Mouse (Mus musculus): ENCODE data around the gene Tspyl2. TPM values are rescaled to one million over a fixed set of nuclear protein-coding genes. Genes with fewer than 3 reads are reported as not detected.
"Not testable (repeated sequence)": the region's sequence is repeated elsewhere in the genome, so short reads cannot be mapped to it uniquely, and the experiment has no call there.

Gene Tspyl2
- total RNA-seq, 1 experiment, result 28.7 TPM

- peaks cover 2% of the 10 kb centered on the region; the same call in 1 of the 2 replicates for H3K36me3 ChIP-seq (ENCODE audit: control insufficient read depth, insufficient read depth, low read length, poor library complexity, severe bottlenecking)
- no peaks in the 10 kb centered on the region for H3K9me3 ChIP-seq (ENCODE audit: control insufficient read depth, insufficient read depth, low read depth, low read length)
- H3K27ac ChIP-seq (ENCODE audit: insufficient read depth, low read depth, low read length, poor library complexity, severe bottlenecking), result no peak overlapping the region
- no peaks in the 10 kb centered on the region for H3K4me1 ChIP-seq (ENCODE audit: control insufficient read depth in 2 of 2, insufficient read depth in 2 of 2, low read length in 2 of 2, poor library complexity in 1 of 2)
- no peak for DNase-seq (ENCODE audit: low read depth, low spot score)
- TF ChIP-seq HCFC1 (IDR thresholded peaks at IDR 0.05; ENCODE audit: borderline replicate concordance, insufficient read depth, low read length), result no peak
- no peak for TF ChIP-seq ZNF384 (IDR thresholded peaks at IDR 0.05; ENCODE audit: low read depth, low read length)
- no peak for TF ChIP-seq MAFK (IDR thresholded peaks at IDR 0.05; ENCODE audit: insufficient read depth, low read depth, low read length)
- TF ChIP-seq ZC3H11A (IDR thresholded peaks at IDR 0.05; ENCODE audit: borderline replicate concordance, low read depth, low read length), result no peak
- TF ChIP-seq CHD2 (IDR thresholded peaks at IDR 0.05; ENCODE audit: low read depth, low read length), result no peak
- in situ Hi-C loops (cut with MboI; ENCODE audit: low sequenced_read_pairs in 2 of 2, unreplicated experiment in 2 of 2), result no loop called here
- H3K9ac ChIP-seq (ENCODE audit: insufficient read depth, low read depth, low read length, poor library complexity, severe bottlenecking), result no peak overlapping the region
- H3K4me3 ChIP-seq (ENCODE audit: insufficient read depth in 1 of 2, low read depth in 1 of 2, low read length in 2 of 2, poor library complexity in 1 of 2, severe bottlenecking in 1 of 2), result no peak overlapping the region
Observed at GRCm38 (mm10) chrX:152306224-152306623, 36.0 kb downstream of the Tspyl2 start.

GRCm38 (mm10) chrX:152287026-152287425 lies 55.2 kb downstream of the Tspyl2 start:
- H3K9ac ChIP-seq (ENCODE audit: insufficient read depth, low read depth, low read length, poor library complexity, severe bottlenecking); in situ Hi-C loops (cut with MboI; ENCODE audit: low sequenced_read_pairs in 2 of 2, unreplicated experiment in 2 of 2); DNase-seq (ENCODE audit: low read depth, low spot score); H3K36me3 ChIP-seq (ENCODE audit: control insufficient read depth, insufficient read depth, low read length, poor library complexity, severe bottlenecking); H3K4me3 ChIP-seq (ENCODE audit: insufficient read depth in 1 of 2, low read depth in 1 of 2, low read length in 2 of 2, poor library complexity in 1 of 2, severe bottlenecking in 1 of 2); H3K9me3 ChIP-seq (ENCODE audit: control insufficient read depth, insufficient read depth, low read depth, low read length); H3K4me1 ChIP-seq (ENCODE audit: control insufficient read depth in 2 of 2, insufficient read depth in 2 of 2, low read length in 2 of 2, poor library complexity in 1 of 2): not testable (repeated sequence)
- peak overlapping the region; percentile 71; the same call in 1 of the 2 replicates for H3K27ac ChIP-seq (ENCODE audit: insufficient read depth, low read depth, low read length, poor library complexity, severe bottlenecking)

Other genes starting within 250 kb of the Tspyl2 start
- 1.2 and 1.3 TPM in 2 replicates for gene Iqsec2, start 198.2 kb downstream of the Tspyl2 start, total RNA-seq (2012; rRNA removed)
- gene Kdm5c, start 109.4 kb downstream of the Tspyl2 start, total RNA-seq (2012; rRNA removed), result 128 and 151 TPM in 2 replicates
- gene Kantr, start 14.9 kb downstream of the Tspyl2 start, total RNA-seq (2012; rRNA removed), result 3.7 and 3.9 TPM in 2 replicates
- 2.2 and 3.0 TPM in 2 replicates for gene Gpr173, start 26.3 kb upstream of the Tspyl2 start, total RNA-seq (2012; rRNA removed)
- gene Cldn34a, start 220.9 kb upstream of the Tspyl2 start, total RNA-seq (2012; rRNA removed), result not detected in 2 replicates

Measured in ES-E14 (cell line).